Mouse (Mus musculus) natural killer cell, adult 2 months (primary cell): ENCODE data around the gene Gm21317.
"Not testable (repeated sequence)": the region's sequence is repeated elsewhere in the genome, so short reads cannot be mapped to it uniquely, and the experiment has no call there.

Source experiments
- DNase-seq, 2 experiments: peaks; one replicate each; pipeline ENCODE4 v3.0.0; 2022; ENCODE audit warnings: low spot score in 2 of 2

Gm21317 gene

GRCm38 (mm10) chrY:82224927-82225326 lies at the start of gene Gm21317:
Gene Gm21317 (plus strand): TSS chrY:82225227.
- not testable (repeated sequence) for DNase-seq
